Mouse (Mus musculus) ES-E14 (cell line): ENCODE data around the gene Ntn1. TPM values are rescaled to one million over a fixed set of nuclear protein-coding genes. Genes with fewer than 3 reads are reported as not detected.

ENCODE experiments used
- DNase-seq: peaks from one replicate; pipeline ENCODE4 v3.0.0-alpha.2; 2013; ENCODE audit warnings: low read depth, low spot score
- H3K27ac ChIP-seq: 2 replicates; pipeline ENCODE4 v1.5.1; 2012; ENCODE audit warnings: low read depth, mild to moderate bottlenecking, low read length, moderate library complexity, mixed read lengths; ENCODE audit not compliant: poor library complexity, insufficient read depth, severe bottlenecking
- H3K36me3 ChIP-seq: 2 replicates; pipeline ENCODE4 v1.6.1; 2012; ENCODE audit warnings: mild to moderate bottlenecking, low read length, moderate library complexity, mixed read lengths; ENCODE audit not compliant: control insufficient read depth, poor library complexity, insufficient read depth, severe bottlenecking
- H3K4me1 ChIP-seq, 2 experiments: fragments of 150-350 bp in 1 of 2; sonication (generic) in 1 of 2; 2 replicates each; pipeline ENCODE4 v1.6.1; 2012; ENCODE audit warnings: low read length in 2 of 2, mild to moderate bottlenecking in 1 of 2, mixed read lengths in 1 of 2; ENCODE audit not compliant: control insufficient read depth in 2 of 2, insufficient read depth in 2 of 2, poor library complexity in 1 of 2
- H3K4me3 ChIP-seq, 2 experiments: fragments of 150-350 bp in 1 of 2; sonication (generic) in 1 of 2; 2 replicates each; pipeline ENCODE4 v1.5.1; 2012; ENCODE audit warnings: low read length in 2 of 2, low read depth in 1 of 2, mild to moderate bottlenecking in 1 of 2, mixed read lengths in 1 of 2; ENCODE audit not compliant: insufficient read depth in 1 of 2, poor library complexity in 1 of 2, severe bottlenecking in 1 of 2
- H3K9ac ChIP-seq: 2 replicates; pipeline ENCODE4 v1.6.1; 2012; ENCODE audit warnings: low read depth, mild to moderate bottlenecking, low read length, mixed read lengths; ENCODE audit not compliant: poor library complexity, insufficient read depth, severe bottlenecking
- H3K9me3 ChIP-seq: fragments of 150-350 bp; sonication (generic); 2 replicates; pipeline ENCODE4 v1.6.1; 2012; ENCODE audit warnings: low read depth, mild to moderate bottlenecking, low read length; ENCODE audit not compliant: control insufficient read depth, insufficient read depth
- CHD2 ChIP-seq: IDR thresholded peaks from 2 replicates; pipeline ENCODE4 v1.6.1; 2014; ENCODE audit warnings: mild to moderate bottlenecking, low read depth, low read length, inconsistent platforms
- HCFC1 ChIP-seq: IDR thresholded peaks from 2 replicates; pipeline ENCODE4 v1.6.1; 2012; ENCODE audit warnings: low read length, inconsistent platforms, borderline replicate concordance; ENCODE audit not compliant: insufficient read depth
- MAFK ChIP-seq: IDR thresholded peaks from 2 replicates; pipeline ENCODE4 v1.6.1; 2014; ENCODE audit warnings: mild to moderate bottlenecking, low read depth, low read length, inconsistent platforms; ENCODE audit not compliant: insufficient read depth
- ZC3H11A ChIP-seq: IDR thresholded peaks from 2 replicates; pipeline ENCODE4 v1.6.1; 2012; ENCODE audit warnings: low read depth, mild to moderate bottlenecking, inconsistent platforms, low read length, borderline replicate concordance
- ZNF384 ChIP-seq: IDR thresholded peaks from 2 replicates; pipeline ENCODE4 v1.6.1; 2012; ENCODE audit warnings: low read depth, low read length, inconsistent platforms
- in situ Hi-C, 2 experiments: fragments of 600-800 bp; cut with MboI; formaldehyde crosslinking; loops; one replicate each; pipeline ENCODE4 v1.15.1; 2025; ENCODE audit warnings: low sequenced_read_pairs in 2 of 2, inconsistent platforms in 1 of 2; ENCODE audit not compliant: unreplicated experiment in 2 of 2
- total RNA-seq: library from RNA; depleted of rRNA; stranded (reverse); fragments of 300-350 nt; gene quantifications from 2 replicates; pipeline ENCODE4 v1.2.3, GENCODE M21; 2012

Ntn1 gene
- total RNA-seq, 1 experiment: 22.6 TPM

- H3K4me1 ChIP-seq: no peaks in the 10 kb centered on the region
- in situ Hi-C loops: loop anchor here in 1 of 2 experiments (25.0 kb wide), 1 partner anchor 405 kb away; no protein-coding TSS in a partner anchor
- H3K36me3 ChIP-seq: no peaks in the 10 kb centered on the region
- no peak overlapping the region for H3K9ac ChIP-seq
- no peak overlapping the region for H3K4me3 ChIP-seq
- no peak for DNase-seq
- H3K9me3 ChIP-seq: no peaks in the 10 kb centered on the region
- no peak for TF ChIP-seq MAFK
- no peak for TF ChIP-seq HCFC1
- no peak for TF ChIP-seq ZNF384
- no peak for TF ChIP-seq CHD2
- no peak for TF ChIP-seq ZC3H11A
- no peak overlapping the region for H3K27ac ChIP-seq
These were observed 16.4 kb upstream of the Ntn1 start for GRCm38 (mm10) chr11:68417001-68417400.

DNA sequence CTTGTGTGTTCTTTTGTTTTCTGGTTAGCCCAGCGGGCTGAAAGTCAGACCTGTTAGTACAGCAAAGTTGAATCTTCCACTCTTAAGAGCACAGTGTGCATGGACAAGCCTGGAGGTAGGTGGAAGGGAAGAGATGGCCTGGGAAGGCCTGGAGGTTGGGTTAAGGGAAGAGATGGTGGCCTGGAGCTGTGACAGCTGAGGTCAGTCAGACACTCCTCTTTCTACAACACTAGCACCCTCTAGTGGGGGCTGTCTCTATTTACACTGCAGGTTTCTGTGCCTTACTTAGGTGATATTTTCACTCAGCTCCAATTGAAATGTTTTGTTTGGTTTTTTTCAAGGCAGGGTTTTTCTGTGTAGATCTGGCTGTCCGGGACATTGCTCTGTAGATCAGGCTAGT, 7.5 kb upstream of the Ntn1 start:
- Histone ChIP-seq H3K9me3 (no peaks in the 10 kb centered on the region), H3K27ac (no peak overlapping the region), H3K9ac (no peak overlapping the region), H3K4me3 (no peak overlapping the region), H3K4me1 (peaks cover 0 to 7% of the 10 kb centered on the region in 2 experiments; a peak in 1 of 4 replicates), H3K36me3 (no peaks in the 10 kb centered on the region)
- in situ Hi-C loops: loop anchor here (10.0 to 25.0 kb wide), 2 partner anchors 396 to 413 kb away; no protein-coding TSS in a partner anchor
- TF ChIP-seq CHD2: no peak
- TF ChIP-seq ZC3H11A: peak; percentile 77; the same call in 1 of the 2 replicates
- DNase-seq: no peak

DNA sequence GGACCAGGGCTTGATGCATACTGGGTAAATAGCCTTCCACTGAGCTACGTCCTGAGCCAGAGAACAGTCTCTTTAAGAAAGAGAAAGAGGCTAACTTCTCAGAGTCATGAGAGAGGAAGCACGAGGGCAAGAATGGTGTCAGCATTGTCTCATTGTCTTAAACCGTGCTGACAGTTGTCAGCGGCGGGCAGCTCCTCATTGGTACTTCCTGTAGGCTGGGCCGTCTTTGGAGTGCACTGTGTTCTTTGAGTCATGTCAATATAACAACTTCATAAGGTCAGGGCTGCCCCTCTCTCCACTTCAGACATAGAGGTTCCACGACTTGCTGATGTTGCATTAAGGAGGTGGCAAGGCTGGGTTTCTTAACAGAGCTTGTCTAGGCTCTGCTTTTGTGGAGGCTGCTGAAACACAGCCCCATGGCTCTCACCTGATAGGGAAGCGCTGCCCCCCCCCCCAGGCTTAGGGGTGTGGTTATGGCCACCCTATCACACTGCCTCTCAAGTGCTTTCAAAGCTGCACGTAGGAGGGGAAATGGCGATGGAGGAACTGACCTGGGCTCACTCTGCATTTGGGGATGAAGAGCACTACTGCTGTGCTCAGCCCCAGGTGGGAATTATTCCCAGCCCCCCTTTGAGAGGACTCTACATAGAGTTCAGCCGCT, 6.8 kb upstream of the Ntn1 start:
- no peak overlapping the region for H3K27ac ChIP-seq
- no peak overlapping the region for H3K4me3 ChIP-seq
- no peaks in the 10 kb centered on the region for H3K9me3 ChIP-seq
- no peak for DNase-seq
- no peaks in the 10 kb centered on the region for H3K36me3 ChIP-seq
- in situ Hi-C loops: loop anchor here (10.0 to 25.0 kb wide), 2 partner anchors 395 to 413 kb away; no protein-coding TSS in a partner anchor
- peaks cover 0 to 7% of the 10 kb centered on the region in 2 experiments; a peak in 1 of 4 replicates for H3K4me1 ChIP-seq
- H3K9ac ChIP-seq: no peak overlapping the region
- no peak for TF ChIP-seq MAFK
- no peak for TF ChIP-seq CHD2
- no peak for TF ChIP-seq ZNF384
- TF ChIP-seq HCFC1: no peak
- no peak for TF ChIP-seq ZC3H11A

DNA sequence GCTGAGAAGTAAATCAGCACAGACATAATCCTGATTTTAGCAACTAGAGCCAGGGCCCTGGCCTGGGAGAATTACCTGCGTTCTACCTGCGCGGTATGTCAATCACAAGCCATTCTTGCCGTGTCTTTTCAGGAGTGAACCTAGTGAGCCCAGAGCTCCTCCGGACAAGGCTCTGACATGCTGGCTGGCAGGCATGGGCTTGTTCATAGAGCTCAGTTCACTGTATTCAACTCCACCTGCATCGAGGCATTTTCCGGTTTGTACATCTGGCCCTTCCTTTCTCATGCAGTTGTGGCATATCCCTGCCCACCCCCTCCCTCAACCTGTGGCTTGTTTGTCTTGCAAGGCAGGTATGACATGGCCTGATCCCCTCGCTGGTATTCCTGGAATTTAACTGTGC, 5.0 kb upstream of the Ntn1 start:
- Histone ChIP-seq H3K27ac (no peak overlapping the region; the same call in 1 of the 2 replicates), H3K4me3 (no peak overlapping the region), H3K4me1 (peaks cover 0 to 12% of the 10 kb centered on the region in 2 experiments; a peak in 2 of 4 replicates), H3K9ac (no peak overlapping the region), H3K36me3 (no peaks in the 10 kb centered on the region), H3K9me3 (no peaks in the 10 kb centered on the region)
- TF ChIP-seq ZNF384: no peak
- TF ChIP-seq MAFK: no peak
- TF ChIP-seq CHD2: no peak
- DNase-seq: no peak
- in situ Hi-C loops: loop anchor here (10.0 to 25.0 kb wide), 2 partner anchors 393 to 411 kb away; no protein-coding TSS in a partner anchor

DNA sequence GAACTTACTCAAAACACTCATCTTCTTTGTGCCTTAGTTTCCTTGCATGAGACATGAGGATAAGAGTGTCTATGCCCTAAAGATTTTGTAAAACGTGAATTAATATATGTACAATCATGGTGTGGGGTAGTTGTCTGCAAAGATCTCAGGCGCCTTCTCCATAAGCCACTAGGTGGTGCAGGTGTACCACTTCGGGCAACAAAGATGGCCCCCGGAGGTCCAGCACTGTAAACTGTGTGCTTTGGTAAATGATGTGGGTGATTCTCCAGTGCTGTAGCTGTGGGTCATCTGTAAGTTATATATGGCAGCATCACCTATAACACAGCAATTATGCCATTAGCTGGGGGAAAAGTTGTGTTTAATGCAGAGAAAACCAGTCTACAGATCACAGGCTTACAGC, 3.6 kb upstream of the Ntn1 start:
- no peak overlapping the region for H3K4me3 ChIP-seq
- in situ Hi-C loops: loop anchor here (10.0 to 25.0 kb wide), 2 partner anchors 392 to 409 kb away; no protein-coding TSS in a partner anchor
- H3K27ac ChIP-seq: no peak overlapping the region
- H3K4me1 ChIP-seq: peaks cover 0 to 12% of the 10 kb centered on the region in 2 experiments; a peak in 2 of 4 replicates
- DNase-seq: no peak
- TF ChIP-seq MAFK (no peak), ZC3H11A (no peak), ZNF384 (no peak), HCFC1 (no peak), CHD2 (no peak)
- H3K9me3 ChIP-seq: no peaks in the 10 kb centered on the region
- no peaks in the 10 kb centered on the region for H3K36me3 ChIP-seq
- H3K9ac ChIP-seq: no peak overlapping the region
